Mouse (Mus musculus) hindbrain, embryonic 16.5 days (tissue): Measurements from ENCODE around the gene Zfp575. TPM values are rescaled to one million over a fixed set of nuclear protein-coding genes. Genes with fewer than 3 reads are reported as not detected.

ENCODE experiments used
- ATAC-seq: fragments of 200-750 bp; cut with Nextera tagmentation; 2 replicates; pipeline ENCODE4 v1.8.0; 2017; ENCODE audit warnings: moderate TSS enrichment, moderate library complexity
- H3K27ac ChIP-seq: fragments of 300-500 bp; sonication (generic); 2 replicates; pipeline ENCODE4 v1.5.1; 2014; ENCODE audit warnings: low read depth, mild to moderate bottlenecking, control low read depth, low read length, moderate library complexity
- H3K27me3 ChIP-seq: fragments of 300-500 bp; sonication (generic); replicated peaks from 2 replicates; pipeline ENCODE4 v1.6.1; 2014; ENCODE audit warnings: low read length; ENCODE audit not compliant: control insufficient read depth, insufficient read depth
- H3K36me3 ChIP-seq: fragments of 300-500 bp; sonication (generic); 2 replicates; pipeline ENCODE4 v1.6.1; 2014; ENCODE audit warnings: mild to moderate bottlenecking, low read length, moderate library complexity, mixed read lengths; ENCODE audit not compliant: control insufficient read depth, insufficient read depth
- H3K4me1 ChIP-seq: fragments of 300-500 bp; sonication (generic); 2 replicates; pipeline ENCODE4 v1.6.1; 2014; ENCODE audit warnings: low read depth, low read length; ENCODE audit not compliant: control insufficient read depth, insufficient read depth
- H3K4me2 ChIP-seq: fragments of 300-500 bp; sonication (generic); 2 replicates; pipeline ENCODE4 v1.6.1; 2014; ENCODE audit warnings: mild to moderate bottlenecking, low read length, control low read depth, moderate library complexity
- H3K4me3 ChIP-seq: fragments of 300-500 bp; sonication (generic); 2 replicates; pipeline ENCODE4 v1.5.1; 2014; ENCODE audit warnings: mild to moderate bottlenecking, low read length, control low read depth, moderate library complexity
- H3K9ac ChIP-seq: fragments of 300-500 bp; sonication (generic); 2 replicates; pipeline ENCODE4 v1.6.1; 2014; ENCODE audit warnings: low read depth, mild to moderate bottlenecking, control low read depth, low read length, moderate library complexity
- H3K9me3 ChIP-seq: fragments of 300-500 bp; sonication (generic); 2 replicates; pipeline ENCODE4 v1.6.1; 2014; ENCODE audit warnings: mild to moderate bottlenecking, low read length, moderate library complexity; ENCODE audit not compliant: control insufficient read depth
- WGBS: fragments of 180-500 bp; shearing (Covaris S2); extraction: QIAGEN DNeasy Blood & Tissue Kit; methylation state at CpG from one replicate; pipeline ENCODE4 v1.1.7; 2014; 5-methylcytosine and 5-hydroxymethylcytosine counted together
- polyA plus RNA-seq: library from polyadenylated mRNA; unstranded; fragments of >200 nt; fragmentation: Nextera tagmentation; extraction: Ambion mirVana; gene quantifications from 2 replicates; pipeline ENCODE4 v1.2.1, GENCODE M21; 2015

Gene Zfp575
- polyA plus RNA-seq, 1 experiment from 2014 or later, result 17.7 TPM

GRCm38 (mm10) chr7:24538701-24539100 lies 48.7 kb downstream of the Zfp575 start:
- H3K36me3 ChIP-seq, result peaks cover 17% of the 10 kb centered on the region
- H3K9ac ChIP-seq, result no peak overlapping the region
- no peak overlapping the region for H3K27ac ChIP-seq
- H3K27me3 ChIP-seq, result no peaks in the 10 kb centered on the region
- H3K4me1 ChIP-seq, result peaks cover 9% of the 10 kb centered on the region
- no peak overlapping the region for H3K4me2 ChIP-seq
- H3K9me3 ChIP-seq, result no peaks in the 10 kb centered on the region
- no peak for ATAC-seq
- WGBS, result 77% methylated on average over 5 of the region's 5 CpGs
- no peak overlapping the region for H3K4me3 ChIP-seq

- H3K27me3 ChIP-seq, result no peaks in the 10 kb centered on the region
- no peak overlapping the region for H3K9ac ChIP-seq
- peaks cover 14% of the 10 kb centered on the region for H3K4me1 ChIP-seq
- H3K36me3 ChIP-seq, result peaks cover 22% of the 10 kb centered on the region
- no peak for ATAC-seq
- H3K27ac ChIP-seq, result no peak overlapping the region
- no peak overlapping the region for H3K4me2 ChIP-seq
- WGBS, result 37% methylated on average over 5 of the region's 5 CpGs
- H3K9me3 ChIP-seq, result no peaks in the 10 kb centered on the region
- H3K4me3 ChIP-seq, result no peak overlapping the region
Measured at GRCm38 (mm10) chr7:24538154-24538553, 49.3 kb downstream of the Zfp575 start.

- no peak for ATAC-seq
Measured at GRCm38 (mm10) chr7:24537591-24537990, 49.9 kb downstream of the Zfp575 start.

GRCm38 (mm10) chr7:24537081-24537480 lies 50.4 kb downstream of the Zfp575 start:
- no peak overlapping the region for H3K27ac ChIP-seq
- H3K9me3 ChIP-seq, result no peaks in the 10 kb centered on the region
- 62% methylated on average over 4 of the region's 4 CpGs for WGBS
- no peak for ATAC-seq
- peaks cover 29% of the 10 kb centered on the region for H3K36me3 ChIP-seq
- H3K4me1 ChIP-seq, result peaks cover 23% of the 10 kb centered on the region
- no peak overlapping the region for H3K9ac ChIP-seq
- H3K4me3 ChIP-seq, result no peak overlapping the region
- no peaks in the 10 kb centered on the region for H3K27me3 ChIP-seq
- no peak overlapping the region for H3K4me2 ChIP-seq

More at GRCm38 (mm10) chr7:24537591-24537990, 49.9 kb downstream of the Zfp575 start:
- Histone ChIP-seq H3K36me3 (peaks cover 25% of the 10 kb centered on the region), H3K4me2 (no peak overlapping the region), H3K4me1 (peaks cover 18% of the 10 kb centered on the region), H3K27ac (no peak overlapping the region), H3K9ac (no peak overlapping the region), H3K4me3 (no peak overlapping the region), H3K9me3 (no peaks in the 10 kb centered on the region), H3K27me3 (no peaks in the 10 kb centered on the region)
- WGBS, result 72% methylated on average over 5 of the region's 5 CpGs

- no peaks in the 10 kb centered on the region for H3K27me3 ChIP-seq
- peaks cover 31% of the 10 kb centered on the region for H3K4me1 ChIP-seq
- H3K9me3 ChIP-seq, result no peaks in the 10 kb centered on the region
- H3K9ac ChIP-seq, result peak overlapping the region; percentile 43; the same call in 1 of the 2 replicates
- peak overlapping the region; percentile 8 for H3K4me3 ChIP-seq
- H3K27ac ChIP-seq, result no peak overlapping the region
- peaks cover 29% of the 10 kb centered on the region for H3K36me3 ChIP-seq
- WGBS, result 34% methylated on average over 19 of the region's 19 CpGs
- ATAC-seq, result no peak
- H3K4me2 ChIP-seq, result peak overlapping the region; percentile 37
Measured at GRCm38 (mm10) chr7:24534301-24534700, 53.1 kb downstream of the Zfp575 start.

Other genes starting within 250 kb of the Zfp575 start
- gene Lypd5, start 238.4 kb downstream of the Zfp575 start, polyA plus RNA-seq, result not detected in 2 replicates
- 2.5 and 3.2 TPM in 2 replicates for gene Kcnn4, start 217.4 kb downstream of the Zfp575 start, polyA plus RNA-seq
- gene Smg9, start 188.0 kb downstream of the Zfp575 start, polyA plus RNA-seq, result 38.2 and 38.9 TPM in 2 replicates
- not detected in 2 replicates for gene Irgc1, start 135.3 kb downstream of the Zfp575 start, polyA plus RNA-seq
- 1.8 and 2.2 TPM in 2 replicates for gene Plaur, start 125.2 kb downstream of the Zfp575 start, polyA plus RNA-seq
- gene Cadm4, start 105.6 kb downstream of the Zfp575 start, polyA plus RNA-seq, result 47.0 and 68.0 TPM in 2 replicates
- gene Zfp428, start 80.6 kb downstream of the Zfp575 start, polyA plus RNA-seq, result 272 and 277 TPM in 2 replicates
- 1.0 and 1.1 TPM in 2 replicates for gene AC161166.1, start 75.2 kb downstream of the Zfp575 start, polyA plus RNA-seq
- gene Irgq, start 57.0 kb downstream of the Zfp575 start, polyA plus RNA-seq, result 19.2 and 24.7 TPM in 2 replicates
- gene Pinlyp, start 41.5 kb downstream of the Zfp575 start, polyA plus RNA-seq, result not detected in 2 replicates
- gene Xrcc1, start 41.4 kb downstream of the Zfp575 start, polyA plus RNA-seq, result 63.8 and 74.3 TPM in 2 replicates
- 29.1 and 30.9 TPM in 2 replicates for gene Ethe1, start 98 bp downstream of the Zfp575 start, polyA plus RNA-seq
- gene Phldb3, start 23.1 kb upstream of the Zfp575 start, polyA plus RNA-seq, result not detected in 2 replicates
- gene Lypd3, start 48.9 kb upstream of the Zfp575 start, polyA plus RNA-seq, result 0.76 and 0.78 TPM in 2 replicates
- not detected in 2 replicates for gene Tex101, start 89.0 kb upstream of the Zfp575 start, polyA plus RNA-seq
- not detected in 2 replicates for gene BC049730, start 121.6 kb upstream of the Zfp575 start, polyA plus RNA-seq
- not detected in 2 replicates for gene Gm4763, start 139.3 kb upstream of the Zfp575 start, polyA plus RNA-seq
- gene Cd177, start 172.7 kb upstream of the Zfp575 start, polyA plus RNA-seq, result 0.20 and 0.52 TPM in 2 replicates
- 0.40 and 0.69 TPM in 2 replicates for gene Ceacam10, start 189.6 kb upstream of the Zfp575 start, polyA plus RNA-seq